Mouse (Mus musculus) adrenal gland (tissue): ENCODE data around the gene Bcor.

Source experiments
- intact Hi-C: fragments of 180-260 bp; cut with DNase I; formaldehyde crosslinking; loops from one replicate; pipeline ENCODE4 v1.15.1; 2025

Gene Bcor

DNA sequence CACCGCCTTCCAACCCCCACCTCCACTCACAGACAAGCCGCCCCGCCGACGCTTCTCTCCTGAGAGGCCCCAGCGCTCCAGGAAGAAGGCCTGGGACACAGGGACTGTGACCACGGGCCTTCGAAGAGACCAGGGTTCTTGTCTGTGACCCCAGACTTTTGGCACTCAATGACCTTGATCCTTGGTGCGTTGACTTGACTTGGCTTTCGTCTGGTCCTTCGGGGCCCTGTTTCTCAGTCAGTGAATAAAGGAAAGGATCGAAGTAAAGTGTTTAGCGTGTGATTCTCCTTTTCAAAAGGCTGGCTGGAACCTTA lies 71.2 kb downstream of the Bcor start:
- intact Hi-C loops = loop anchor here (5.0 to 10.0 kb wide), 2 partner anchors 68 to 284 kb away; no protein-coding TSS in a partner anchor

DNA sequence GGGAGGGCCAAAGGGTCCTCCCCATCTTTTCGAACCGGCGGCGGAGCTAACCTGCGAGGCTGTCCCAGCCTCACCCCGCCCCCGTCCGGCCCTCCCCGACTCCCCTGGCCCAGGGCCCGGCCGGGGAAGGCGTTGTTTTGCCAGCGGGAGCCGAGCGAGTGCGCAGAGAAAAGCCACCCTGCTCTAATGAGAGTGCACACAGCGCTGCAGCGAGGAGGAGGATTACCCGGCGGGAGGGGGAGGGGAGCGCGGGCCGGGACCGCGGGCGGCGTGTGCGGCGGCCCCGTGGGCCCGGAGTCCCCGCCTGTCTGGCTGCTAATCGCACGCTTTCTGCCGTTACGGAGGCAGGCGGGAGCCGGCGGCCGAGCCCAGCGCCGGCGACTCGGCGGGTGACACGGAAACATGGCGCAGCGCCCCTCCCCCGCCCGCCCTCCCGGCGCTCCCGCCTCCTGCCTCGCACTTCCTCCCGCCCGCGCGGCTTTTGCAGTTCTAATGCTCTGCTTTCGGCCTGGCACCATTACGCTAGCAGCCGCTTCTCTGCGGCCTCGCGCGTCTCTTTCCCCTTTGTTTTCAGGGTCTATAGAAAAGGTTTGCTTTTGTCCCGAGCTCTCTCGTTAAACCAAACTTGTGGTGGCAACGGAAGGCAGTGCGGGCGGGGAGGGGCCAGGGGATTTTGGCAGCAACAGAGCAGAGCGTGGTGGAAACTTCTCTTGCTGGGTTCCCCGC lies 71.7 kb downstream of the Bcor start:
- intact Hi-C loops = loop anchor here (5.0 to 10.0 kb wide), 2 partner anchors 69 to 284 kb away; no protein-coding TSS in a partner anchor

DNA sequence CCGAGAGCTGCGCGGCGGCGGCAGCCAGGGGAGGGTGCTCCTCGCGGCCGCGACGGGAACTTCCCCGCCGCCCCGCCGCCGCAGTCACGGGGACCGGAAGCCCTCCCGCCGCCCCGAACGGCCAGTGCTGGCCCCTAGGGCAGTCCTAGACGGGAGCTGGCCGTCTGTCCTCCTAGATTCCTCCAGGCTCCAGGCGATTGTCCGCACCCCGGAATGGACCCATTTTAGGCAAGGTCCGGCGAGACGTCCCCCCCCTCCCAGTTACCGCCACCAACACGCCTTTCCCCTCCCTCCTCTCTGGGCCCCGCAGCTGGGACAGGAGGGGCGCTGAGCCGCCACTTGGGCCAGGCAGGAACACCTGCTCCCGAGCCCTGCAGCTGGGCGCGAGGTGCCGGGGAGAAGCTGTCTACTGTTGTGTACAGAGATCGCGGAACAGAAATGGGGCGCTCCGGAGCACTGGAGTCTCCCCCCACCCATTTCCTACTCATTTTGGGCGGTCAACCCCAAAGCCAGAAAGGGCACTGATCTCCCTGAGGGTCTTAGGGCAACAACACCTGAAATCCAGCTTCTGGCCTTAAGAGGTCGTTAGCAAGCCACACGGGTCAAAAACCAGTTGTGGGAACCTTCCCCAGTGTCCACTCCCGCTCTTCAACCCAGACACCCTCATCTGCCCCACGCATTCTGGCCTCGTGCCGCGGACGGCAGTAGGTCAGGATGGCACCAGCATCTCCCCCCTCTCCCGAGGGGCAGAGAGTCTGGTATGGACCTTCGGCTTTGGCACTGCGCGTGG lies 72.4 kb downstream of the Bcor start:
- intact Hi-C loops = loop anchor here (5.0 to 10.0 kb wide), 2 partner anchors 70 to 283 kb away; no protein-coding TSS in a partner anchor

DNA sequence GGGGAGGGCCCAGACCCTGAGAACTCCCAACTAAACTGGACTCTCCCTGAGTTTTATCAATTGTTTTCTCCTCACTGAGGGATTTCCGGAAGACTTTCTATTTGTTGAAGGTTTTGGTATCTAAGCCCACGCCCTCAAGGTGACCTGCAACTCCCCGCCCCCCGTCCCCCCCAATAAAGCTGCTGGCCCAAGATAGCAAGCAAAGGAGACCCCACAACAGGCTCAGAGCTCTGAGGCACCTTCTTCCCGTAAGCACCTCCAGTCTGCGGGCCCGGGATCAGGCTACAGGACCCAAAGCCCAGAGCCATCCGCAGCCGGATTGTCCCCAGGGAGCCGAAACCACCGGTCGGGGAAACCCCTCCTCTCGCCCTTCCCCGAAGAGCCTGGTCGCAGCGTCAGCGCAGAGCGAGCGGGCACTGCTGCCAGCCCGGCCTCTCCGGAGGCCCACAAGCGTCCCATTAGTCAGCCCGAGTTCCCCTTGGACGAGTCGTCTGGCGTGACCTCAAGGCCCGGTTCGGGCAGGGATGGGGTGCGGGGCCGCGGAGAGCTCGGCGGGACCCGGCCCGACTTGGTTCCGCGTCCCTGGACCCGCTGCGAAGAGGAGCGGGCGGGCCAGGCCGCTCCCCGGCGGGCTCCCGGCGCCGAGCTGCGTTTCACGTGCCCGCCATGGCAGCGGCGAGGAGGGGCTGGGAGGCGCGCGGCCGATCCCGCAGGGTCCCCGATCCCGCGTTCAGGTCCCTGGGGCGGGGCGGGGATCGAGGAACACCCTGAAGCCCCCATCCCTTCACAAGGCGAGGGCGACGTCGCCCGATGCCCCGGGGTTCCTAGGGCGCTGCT lies 73.3 kb downstream of the Bcor start:
- intact Hi-C loops = loop anchor here (5.0 to 10.0 kb wide), 2 partner anchors 70 to 282 kb away; no protein-coding TSS in a partner anchor

DNA sequence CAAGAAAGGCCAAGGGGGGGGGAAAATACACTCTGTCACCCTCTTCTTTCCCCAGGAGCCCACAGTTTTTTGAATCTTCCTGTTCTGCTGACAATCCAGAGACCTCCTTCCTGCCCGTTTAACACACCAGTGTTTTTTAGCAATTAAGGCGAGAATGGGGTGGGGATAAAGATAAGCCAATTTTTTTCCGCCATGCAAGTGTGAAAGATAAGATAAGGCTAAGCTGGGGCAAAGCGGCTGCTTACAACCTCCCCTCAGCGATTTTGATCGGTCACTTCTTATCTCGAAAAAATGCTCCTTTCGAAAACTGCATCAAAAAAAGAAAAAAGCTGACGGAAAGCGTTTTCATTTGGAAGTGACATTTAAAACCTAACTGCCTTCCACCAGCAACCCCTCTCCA lies 74.2 kb downstream of the Bcor start:
- intact Hi-C loops = loop anchor here (5.0 to 10.0 kb wide), 2 partner anchors 71 to 281 kb away; no protein-coding TSS in a partner anchor

DNA sequence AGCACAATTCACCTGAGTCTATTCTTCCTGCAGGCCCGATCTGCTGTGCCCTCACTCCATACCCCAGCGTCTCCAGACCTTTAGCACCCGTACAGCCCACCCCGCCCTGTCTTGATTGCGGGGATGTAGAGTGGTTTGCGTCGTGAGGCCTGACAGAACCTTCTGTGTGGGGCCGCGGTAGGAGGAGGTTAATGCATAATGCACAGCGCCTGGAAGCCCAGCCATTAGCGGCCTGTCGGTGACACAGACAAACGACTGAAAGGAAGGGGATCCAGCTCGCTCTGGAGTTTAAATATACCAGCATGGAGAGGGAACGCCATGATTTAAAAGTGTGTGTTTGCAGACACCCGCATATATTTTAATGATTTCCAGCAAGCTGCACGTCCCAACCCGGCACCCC lies 74.9 kb downstream of the Bcor start:
- intact Hi-C loops = loop anchor here (5.0 to 10.0 kb wide), 2 partner anchors 72 to 280 kb away; no protein-coding TSS in a partner anchor

DNA sequence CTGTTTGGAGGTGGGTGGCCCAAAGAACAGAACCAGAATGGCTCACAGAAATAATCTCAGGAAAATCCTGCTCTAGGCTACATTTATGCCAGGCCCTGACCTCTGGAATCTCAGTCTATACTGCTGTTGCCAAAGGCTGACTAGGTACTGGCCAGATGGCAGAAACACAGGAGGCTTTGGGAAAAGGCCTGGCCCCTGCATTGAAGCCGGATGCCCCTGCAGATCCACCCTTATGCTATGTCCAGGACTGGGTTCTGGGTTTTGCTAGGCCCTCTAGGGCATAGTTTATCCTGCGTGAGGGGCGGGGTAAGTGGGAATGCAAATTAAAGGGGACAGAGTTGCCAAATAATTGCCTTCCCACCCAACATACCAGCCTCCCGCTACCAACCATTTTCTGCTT lies 75.5 kb downstream of the Bcor start:
- intact Hi-C loops = loop anchor here (5.0 to 10.0 kb wide), 3 partner anchors 73 to 280 kb away; no protein-coding TSS in a partner anchor

DNA sequence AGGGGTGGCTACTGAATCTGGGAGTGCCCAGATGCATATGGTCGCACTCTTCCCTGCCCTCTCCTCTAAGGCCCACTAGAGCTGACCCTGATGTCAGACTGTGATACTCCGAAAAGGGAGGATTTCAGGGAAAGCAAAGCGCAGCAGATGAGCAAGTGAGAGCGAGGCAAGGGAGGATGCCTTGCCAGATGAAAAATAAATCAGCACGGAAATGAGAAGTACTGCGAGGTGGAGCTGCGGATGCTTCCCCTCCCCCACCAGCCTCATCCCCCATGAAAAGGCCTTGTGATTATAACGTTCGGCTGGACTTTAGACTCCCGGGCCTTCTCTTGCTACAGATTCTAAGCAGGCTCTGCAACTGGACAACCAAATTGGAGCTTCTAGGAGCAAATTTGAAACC lies 76.5 kb downstream of the Bcor start:
- intact Hi-C loops = loop anchor here (5.0 to 10.0 kb wide), 2 partner anchors 76 to 279 kb away; no protein-coding TSS in a partner anchor

DNA sequence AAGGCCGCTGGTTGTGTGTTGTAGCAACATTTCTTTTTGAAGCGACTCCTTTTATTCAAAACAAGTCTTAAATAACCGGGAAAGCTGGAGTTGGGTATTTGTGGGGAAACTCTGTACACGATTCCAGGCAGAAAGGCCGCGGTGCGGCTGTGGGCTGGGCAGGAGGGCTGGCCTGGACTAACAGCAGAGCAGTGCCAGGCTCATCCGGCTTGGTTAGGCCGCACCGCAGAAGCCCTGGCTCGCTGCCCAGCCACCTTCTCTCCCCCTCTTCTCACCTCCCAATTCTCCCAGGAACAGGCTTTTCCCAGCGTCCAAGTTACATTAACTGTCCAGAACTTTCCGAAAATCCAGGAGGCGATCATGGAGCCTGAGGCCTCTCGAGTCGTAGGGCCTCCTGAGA lies 77.4 kb downstream of the Bcor start:
- intact Hi-C loops = loop anchor here (5.0 to 10.0 kb wide), 2 partner anchors 75 to 278 kb away; no protein-coding TSS in a partner anchor

DNA sequence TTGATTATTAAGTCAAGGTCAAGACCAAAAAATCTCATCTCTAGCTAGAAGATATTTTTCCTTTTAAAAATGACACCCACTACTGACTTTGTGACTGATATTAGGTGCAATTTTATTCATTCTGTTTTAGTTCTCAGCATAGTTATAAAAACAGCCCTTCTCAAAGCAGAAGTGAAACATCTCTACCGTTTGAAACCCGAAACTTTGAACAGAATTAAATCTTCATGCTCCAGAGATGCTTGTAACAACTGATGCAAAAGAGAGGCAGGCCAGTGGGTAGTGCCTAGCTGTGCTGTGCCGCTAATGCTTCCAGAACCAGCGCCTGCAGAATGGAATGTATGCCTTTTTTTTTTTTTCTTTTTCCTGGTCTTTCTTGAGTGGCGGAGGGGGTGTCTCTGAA lies 78.0 kb downstream of the Bcor start:
- intact Hi-C loops = loop anchor here (5.0 to 10.0 kb wide), 2 partner anchors 75 to 277 kb away; no protein-coding TSS in a partner anchor

DNA sequence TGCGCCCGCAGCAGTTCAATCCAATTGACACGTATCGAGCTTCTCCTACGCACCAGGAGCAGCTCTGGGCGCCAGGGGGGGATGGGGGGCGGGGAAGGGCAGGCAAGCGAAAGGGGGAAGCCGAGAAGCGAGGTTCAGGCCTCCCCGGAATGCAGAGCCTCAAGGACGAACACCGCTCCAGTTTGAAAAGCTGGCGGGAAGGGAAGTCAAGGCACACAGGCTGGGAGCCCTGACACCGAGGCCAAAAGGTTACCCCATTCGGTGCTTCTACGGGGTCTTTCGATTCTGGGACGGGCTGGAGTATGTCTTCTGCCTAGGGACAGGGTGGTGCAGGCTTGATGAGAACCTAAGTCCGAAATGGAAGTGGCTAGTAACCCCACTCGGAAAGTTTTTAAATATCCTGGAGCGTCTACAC lies 78.4 kb downstream of the Bcor start:
- intact Hi-C loops = loop anchor here (5.0 to 10.0 kb wide), 2 partner anchors 74 to 277 kb away; no protein-coding TSS in a partner anchor

DNA sequence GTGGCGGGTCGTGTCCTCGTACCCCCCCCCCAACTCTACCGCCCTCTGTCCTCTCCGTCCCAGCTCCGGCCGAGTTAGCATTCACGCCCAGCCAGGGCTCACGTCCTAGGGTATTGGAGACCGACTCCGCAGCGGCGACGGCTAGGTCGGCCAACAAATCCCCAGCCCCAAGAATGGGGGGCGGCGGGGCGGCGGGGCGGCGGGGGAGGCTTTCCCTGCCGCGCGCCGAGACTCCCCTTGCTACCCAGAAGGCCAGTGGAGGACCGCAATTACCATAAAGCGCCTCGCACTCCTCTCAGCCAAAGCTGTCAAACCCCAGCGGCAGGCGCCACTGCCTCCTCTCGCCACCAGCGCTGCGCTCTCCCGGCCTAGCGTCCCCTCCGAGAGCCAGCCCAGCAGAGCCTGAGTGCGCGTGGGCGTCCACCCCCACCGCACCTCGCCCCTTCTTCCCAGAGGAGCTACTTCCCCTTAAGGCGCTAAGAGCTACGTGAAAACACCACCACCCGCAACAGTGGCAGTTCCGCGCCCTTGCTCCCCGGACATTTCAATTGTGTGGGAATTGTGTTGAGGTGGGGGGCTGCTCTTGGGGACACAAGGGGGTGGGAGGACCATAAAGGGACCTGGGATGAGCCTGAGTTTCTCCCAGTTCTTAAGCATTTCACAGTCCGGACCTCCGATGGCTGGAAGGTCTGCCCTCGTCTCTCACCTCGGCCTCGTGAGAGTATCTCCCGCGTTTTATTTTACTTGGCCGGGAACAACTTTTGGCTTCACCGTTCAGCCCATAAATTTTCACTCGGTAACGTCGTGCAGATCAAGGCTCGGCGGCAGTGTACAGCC lies 79.0 kb downstream of the Bcor start:
- intact Hi-C loops = loop anchor here (5.0 to 10.0 kb wide), 2 partner anchors 74 to 276 kb away; no protein-coding TSS in a partner anchor

DNA sequence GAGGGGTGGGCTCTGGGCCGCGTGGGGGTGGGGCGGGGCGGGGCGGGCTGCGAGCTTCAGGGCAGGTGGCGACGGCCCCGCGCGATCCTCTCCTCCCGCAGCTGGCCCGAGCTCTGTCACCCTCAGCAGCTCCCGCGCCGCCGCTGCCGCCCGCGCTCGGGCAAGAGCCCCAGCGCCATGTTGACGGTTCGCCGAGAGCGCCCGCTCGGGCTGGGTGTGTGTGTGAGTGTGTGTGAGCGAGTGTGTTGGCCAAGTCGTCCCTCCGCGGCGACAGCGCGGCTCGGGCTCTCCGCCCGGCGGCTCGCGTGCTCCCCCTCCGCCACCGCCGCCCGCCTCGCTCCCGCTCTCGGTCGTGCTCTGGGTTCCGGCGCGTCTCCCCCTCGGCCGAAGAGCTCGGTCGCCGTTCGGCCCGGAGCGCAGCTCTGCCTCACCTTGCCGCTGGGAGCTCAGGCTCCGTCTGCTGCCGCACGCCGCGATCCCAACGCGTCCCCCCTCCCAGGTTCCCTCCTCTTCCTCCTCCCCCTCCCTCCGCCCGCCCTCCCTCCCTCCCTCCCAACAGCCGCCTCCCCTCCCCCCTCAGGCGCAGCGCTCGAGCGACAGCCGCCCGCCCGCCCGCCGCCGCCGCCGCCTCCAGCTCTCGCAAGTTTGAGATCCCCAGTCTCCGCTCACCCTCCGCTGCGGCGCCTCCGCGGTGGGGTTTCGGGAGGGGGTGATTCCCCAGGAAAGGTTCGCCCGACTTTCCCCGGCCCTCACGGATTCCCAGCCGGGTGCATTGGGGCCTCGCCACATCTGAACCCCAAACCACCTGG lies 79.9 kb downstream of the Bcor start:
- intact Hi-C loops = loop anchor here (5.0 to 10.0 kb wide), 2 partner anchors 73 to 275 kb away; no protein-coding TSS in a partner anchor

DNA sequence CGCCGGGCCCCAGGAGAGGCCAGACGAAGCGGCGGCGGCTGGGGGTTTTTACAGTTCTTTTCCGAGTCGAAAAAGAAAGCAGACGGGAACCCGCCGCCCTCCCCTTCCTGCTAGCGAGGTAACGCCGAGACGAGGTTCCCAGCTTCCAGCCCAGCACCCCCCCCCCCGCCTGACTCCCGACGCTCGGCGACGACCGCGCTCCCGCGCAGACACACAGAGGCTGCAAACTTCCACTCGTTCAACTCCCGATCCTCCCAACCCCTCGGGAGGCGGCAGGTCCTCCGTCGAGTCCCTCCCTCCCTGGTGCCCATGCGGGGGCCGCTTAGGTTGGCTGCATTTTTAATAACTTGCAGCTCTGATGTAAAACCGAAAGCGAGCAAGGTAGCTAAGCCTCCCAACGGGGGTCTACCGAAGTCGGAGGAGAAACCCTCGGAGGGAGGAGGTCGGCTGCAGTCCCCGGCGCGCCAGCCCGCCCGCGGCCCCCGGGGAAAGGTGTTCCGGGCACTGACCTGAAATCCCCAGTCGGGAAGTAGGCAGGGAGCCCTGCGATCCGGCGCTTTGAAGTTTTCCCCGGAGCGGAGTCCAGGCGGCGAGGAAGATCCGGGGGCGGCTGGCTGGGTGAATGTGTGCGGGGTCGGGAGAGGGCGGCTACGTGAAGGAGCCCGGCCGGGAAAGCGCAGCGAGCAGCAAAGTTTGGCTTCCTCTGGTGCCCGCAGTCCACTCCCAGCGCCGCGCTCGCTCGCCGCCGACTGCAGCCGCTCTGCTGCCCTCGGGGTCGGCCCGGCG lies 80.7 kb downstream of the Bcor start:
- intact Hi-C loops = loop anchor here (5.0 to 10.0 kb wide), 2 partner anchors 72 to 275 kb away; no protein-coding TSS in a partner anchor

DNA sequence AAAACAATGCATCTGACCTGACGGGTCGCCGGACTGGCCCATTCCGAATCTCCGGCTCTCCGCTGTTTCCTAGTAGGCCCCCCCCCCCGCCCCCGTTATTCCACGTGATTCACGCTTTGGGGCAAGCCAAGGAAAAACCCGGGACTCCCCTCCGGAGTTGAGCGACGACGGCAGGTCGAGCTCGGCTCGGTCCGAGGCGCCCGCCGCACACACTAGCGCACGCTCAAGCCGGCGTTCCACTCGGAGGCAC lies 81.2 kb downstream of the Bcor start:
- intact Hi-C loops = no loop called here

DNA sequence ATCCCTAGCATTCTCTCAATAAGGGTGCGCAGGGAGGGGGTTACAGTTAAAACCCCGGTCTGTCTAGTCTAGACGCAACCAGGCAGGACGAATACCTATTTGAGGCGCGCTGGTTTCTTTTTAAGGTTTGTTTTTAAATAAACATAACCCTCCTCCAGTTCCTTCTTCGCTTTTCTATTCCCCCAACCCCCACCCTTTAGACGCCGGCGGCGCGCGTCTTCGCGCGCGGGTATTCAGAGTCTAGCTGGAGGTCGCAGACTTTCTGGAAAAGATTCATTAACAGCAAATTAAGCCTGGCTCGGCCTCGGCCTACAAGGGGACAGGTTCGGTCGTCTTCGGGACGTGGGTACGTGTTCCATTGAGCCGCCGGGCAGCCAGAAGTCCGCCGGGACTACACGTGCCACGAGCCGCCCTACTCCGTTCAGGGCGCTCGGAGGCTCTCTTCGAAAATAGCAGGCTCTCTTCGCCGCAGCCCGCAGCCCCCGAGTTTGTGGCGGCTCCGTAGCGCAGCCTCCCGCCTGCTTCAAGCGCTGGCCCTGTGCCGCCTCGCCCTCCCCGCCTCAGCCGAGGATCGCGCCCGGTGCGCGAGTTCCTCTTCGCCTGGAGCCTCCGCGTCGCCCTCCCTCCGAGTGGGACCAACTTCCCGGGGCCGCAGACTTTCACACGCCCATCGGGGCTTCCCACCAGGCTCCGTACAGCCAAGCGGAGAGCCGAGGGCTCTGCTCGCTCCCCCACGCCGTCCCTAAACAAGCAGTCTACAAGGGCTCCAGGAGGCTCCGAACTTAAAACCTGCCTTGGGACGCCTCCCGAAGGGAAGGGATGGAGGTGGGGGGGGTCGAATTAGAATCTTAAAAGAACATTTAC lies 81.7 kb downstream of the Bcor start:
- intact Hi-C loops = no loop called here

DNA sequence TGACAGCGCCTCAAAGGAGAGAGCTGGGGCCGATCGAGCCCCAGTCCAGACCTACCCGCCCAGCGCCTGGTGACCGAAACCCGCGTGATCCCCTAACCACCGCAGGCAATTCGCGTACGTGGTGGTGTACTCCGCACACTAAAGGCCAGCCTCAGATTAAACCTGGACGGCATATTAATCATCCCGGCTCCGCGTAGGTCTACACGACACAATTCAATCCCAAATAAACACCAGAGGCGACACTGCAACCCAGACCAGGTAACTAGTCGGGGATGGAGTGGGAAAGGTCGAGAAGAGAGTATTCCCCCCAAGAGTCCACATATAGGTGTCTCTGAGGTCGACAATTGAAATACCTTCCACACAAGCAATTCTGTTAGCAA lies 82.6 kb downstream of the Bcor start:
- intact Hi-C loops = no loop called here
